Comparison of ENCODE assay signal across 16 mouse cellular contexts in the genomic region with DNA sequence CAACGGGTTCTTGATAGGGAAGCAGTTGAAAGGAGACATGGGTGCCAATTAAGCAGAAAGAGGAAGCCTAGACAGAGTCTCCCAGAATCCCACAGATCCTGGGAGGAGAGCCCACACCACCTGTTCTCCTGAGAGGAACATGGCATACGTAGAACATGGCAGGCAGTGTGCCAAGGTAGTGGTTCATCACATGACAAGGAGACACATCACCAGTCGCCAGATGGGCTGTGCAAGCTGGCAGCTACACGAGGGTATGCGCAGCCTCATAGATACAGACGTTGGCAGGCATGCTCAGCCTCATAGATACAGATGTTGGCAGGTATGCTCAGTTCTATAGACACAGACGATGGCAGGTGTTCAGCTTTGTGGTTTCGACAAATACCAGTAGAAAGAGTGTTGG.
A peak's percentile ranks its signal among the peaks of the same experiment; 100 is the strongest.
DNase-seq lines count a peak whose midpoint lies in the region; ATAC-seq and TF ChIP-seq lines count a peak whose summit lies in the region.
"Had no signal": no experiment of that assay in that cellular context is flagged by ENCODE, and none has a peak within 500 bp of the region (broad histone marks: within the 10 kb centered on the region; RNA-seq: fewer than 3 reads in every experiment).

No protein-coding gene starts in this region.

- H3ac ChIP-seq in myocyte (ENCODE audit: control insufficient read depth, insufficient read length): no peak overlapping the region

- ATAC-seq in hindbrain, embryonic 12.5 days (ENCODE audit: low FRiP score): no peak
- ATAC-seq: midbrain, embryonic 16.5 days; Patski had no signal

- H3K79me2 ChIP-seq in myocyte (ENCODE audit: control insufficient read depth, insufficient read depth): no peaks in the 10 kb centered on the region

- peak; percentile 47 for DNase-seq in heart, postnatal 4 days
- no peak for DNase-seq in heart, embryonic 10.5 days (ENCODE audit: low spot score)
- DNase-seq in brain, adult 2 months (ENCODE audit: low read depth, low spot score): peak; percentile 76
- DNase-seq in kidney, adult 9 months: no peak
- no peak for DNase-seq in kidney, adult 8-10 months
- DNase-seq: adrenal gland, adult 2 months; gastrocnemius, postnatal 25 days had no signal

- H3K36me3 ChIP-seq in heart, embryonic 10.5 days: no peaks in the 10 kb centered on the region
- no peaks in the 10 kb centered on the region for H3K36me3 ChIP-seq in myocyte (ENCODE audit: control insufficient read depth, insufficient read depth)
- no peaks in the 10 kb centered on the region for H3K36me3 ChIP-seq in hindbrain, embryonic 12.5 days
- H3K36me3 ChIP-seq: hindbrain, embryonic 15.5 days; kidney, embryonic 15.5 days; neural tube, embryonic 15.5 days had no signal

- no peak overlapping the region for H3K27ac ChIP-seq in heart, embryonic 10.5 days
- no peak overlapping the region for H3K27ac ChIP-seq in bone marrow macrophage, adult 2 months (ENCODE audit: insufficient read depth, low read depth, low read length)
- no peak overlapping the region for H3K27ac ChIP-seq in hindbrain, embryonic 12.5 days
- H3K27ac ChIP-seq: hindbrain, embryonic 15.5 days; kidney, embryonic 15.5 days; liver, embryonic 14.5 days; neural tube, embryonic 15.5 days had no signal

- H3K4me1 ChIP-seq in heart, embryonic 10.5 days: peaks cover 59% of the 10 kb centered on the region
- peaks cover 37% of the 10 kb centered on the region for H3K4me1 ChIP-seq in bone marrow macrophage, adult 2 months (ENCODE audit: control insufficient read depth, insufficient read depth, low read length)
- peaks cover 46% of the 10 kb centered on the region for H3K4me1 ChIP-seq in hindbrain, embryonic 12.5 days

- no peak for TF ChIP-seq POLR2A in bone marrow macrophage, adult 2 months (IDR thresholded peaks at IDR 0.05; ENCODE audit: borderline replicate concordance, low read depth, low read length)
- TF ChIP-seq POLR2A in myocyte (IDR thresholded peaks at IDR 0.05; ENCODE audit: insufficient read length, low read depth): no peak

- no peaks in the 10 kb centered on the region for H3K9me3 ChIP-seq in heart, embryonic 10.5 days
- no peaks in the 10 kb centered on the region for H3K9me3 ChIP-seq in hindbrain, embryonic 12.5 days (replicated peaks)
- H3K9me3 ChIP-seq: hindbrain, embryonic 15.5 days; kidney, embryonic 15.5 days; neural tube, embryonic 15.5 days had no signal

- no peak overlapping the region for H3K4me3 ChIP-seq in heart, embryonic 10.5 days
- H3K4me3 ChIP-seq in bone marrow macrophage, adult 2 months (ENCODE audit: insufficient read depth, low read length): no peak overlapping the region
- no peak overlapping the region for H3K4me3 ChIP-seq in myocyte
- no peak overlapping the region for H3K4me3 ChIP-seq in hindbrain, embryonic 12.5 days
- H3K4me3 ChIP-seq: hindbrain, embryonic 15.5 days; kidney, embryonic 15.5 days; neural tube, embryonic 15.5 days had no signal

- 84% methylated on average over 8 of the region's 8 CpGs for WGBS in heart, embryonic 10.5 days
- WGBS in hindbrain, embryonic 12.5 days: 91% methylated on average over 8 of the region's 8 CpGs

- no peak overlapping the region for H3K4me2 ChIP-seq in myocyte (ENCODE audit: low read depth)
- H3K4me2 ChIP-seq in hindbrain, embryonic 12.5 days (replicated peaks): no peak overlapping the region
- H3K4me2 ChIP-seq: hindbrain, embryonic 15.5 days; kidney, embryonic 15.5 days; neural tube, embryonic 15.5 days had no signal

- TF ChIP-seq CTCF in bone marrow macrophage, adult 2 months (IDR thresholded peaks at IDR 0.05; ENCODE audit: low read depth, low read length): peak; percentile 9; the same call in 1 of the 2 replicates

- no peak overlapping the region for H3K9ac ChIP-seq in hindbrain, embryonic 12.5 days
- H3K9ac ChIP-seq: hindbrain, embryonic 15.5 days; kidney, embryonic 15.5 days; liver, embryonic 14.5 days; neural tube, embryonic 15.5 days had no signal

- H3K27me3 ChIP-seq in heart, embryonic 10.5 days (ENCODE audit: insufficient read depth, poor library complexity, severe bottlenecking): no peaks in the 10 kb centered on the region
- H3K27me3 ChIP-seq in myocyte (ENCODE audit: control insufficient read depth, insufficient read depth, insufficient read length): no peaks in the 10 kb centered on the region
- no peaks in the 10 kb centered on the region for H3K27me3 ChIP-seq in hindbrain, embryonic 12.5 days
- H3K27me3 ChIP-seq: kidney, embryonic 15.5 days; neural tube, embryonic 15.5 days; Patski had no signal

TF ChIP-seq in myocyte, 11 proteins besides CTCF, POLR2A, EP300 and RAD21:
- no peak for TF ChIP-seq CEBPB (IDR thresholded peaks at IDR 0.05; ENCODE audit: insufficient read depth, poor library complexity, severe bottlenecking)
- no peak for TF ChIP-seq USF1 (IDR thresholded peaks at IDR 0.05; ENCODE audit: low read depth)
- no peak for TF ChIP-seq POLR2AphosphoS2 (IDR thresholded peaks at IDR 0.05; ENCODE audit: insufficient read length, low read depth)
- peak in 2 of 3 experiments; percentile 6 to 21 for TF ChIP-seq MYOG (IDR thresholded peaks at IDR 0.05; ENCODE audit: control insufficient read depth in 1 of 3, insufficient read depth in 1 of 3, insufficient read length in 2 of 3, low read depth in 2 of 3)
- TF ChIP-seq TCF12 (IDR thresholded peaks at IDR 0.05; ENCODE audit: insufficient read depth, poor library complexity, severe bottlenecking): no peak
- TF ChIP-seq E2F4 (IDR thresholded peaks at IDR 0.05; ENCODE audit: insufficient read depth): no peak
- TF ChIP-seq MYOD1 (IDR thresholded peaks at IDR 0.05; ENCODE audit: control insufficient read depth in 1 of 3, insufficient read length in 2 of 3, low read depth in 2 of 3): peak in 2 of 3 experiments; percentile 45 to 55

Comparison
In these comparisons a context has a peak if more than half of its experiments do, and no peak if none do; other contexts are left out.
1. DNase-seq: peak in heart, postnatal 4 days (single experiment) and brain, adult 2 months (single experiment); none in heart, embryonic 10.5 days (single experiment), kidney, adult 9 months (single experiment) and kidney, adult 8-10 months (0 of 2).